Mouse (Mus musculus): ENCODE data around the gene Mrpl22.

Mrpl22 gene

GRCm38 (mm10) chr11:58171459-58172091 is at the start of gene Mrpl22:
Gene Mrpl22, plus strand, starts transcription at chr11:58171661.
- peak; percentile 89 to 92 for DNase-seq

GRCm38 (mm10) chr11:58123711-58124110 is 47.8 kb upstream of the Mrpl22 start:
- DNase-seq, result no peak

DNA sequence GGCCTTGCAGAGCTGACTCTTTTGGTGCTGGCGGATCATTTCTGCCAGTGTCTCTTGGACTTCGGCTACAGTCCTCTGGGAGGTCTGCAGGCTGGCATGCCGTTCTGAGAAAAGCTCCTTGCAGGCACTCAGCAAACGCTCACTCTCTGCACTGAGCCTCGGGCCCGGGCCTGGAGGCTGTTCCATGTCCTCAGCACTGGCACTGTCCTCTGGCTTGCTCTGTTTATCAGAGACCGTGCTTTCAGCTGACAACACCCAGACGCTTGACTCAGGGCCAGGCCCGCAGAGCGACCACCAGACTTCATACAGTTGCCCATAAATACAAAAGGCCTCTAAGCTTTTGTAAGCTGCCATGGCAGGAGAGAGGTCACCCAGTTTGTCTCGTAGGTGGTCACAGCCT is 46.4 kb upstream of the Mrpl22 start:
- no peak for DNase-seq

- no peak for DNase-seq
Measured at GRCm38 (mm10) chr11:58126397-58127160, 44.9 kb upstream of the Mrpl22 start.

- no peak for DNase-seq
Measured at GRCm38 (mm10) chr11:58127544-58127943, 43.9 kb upstream of the Mrpl22 start.

DNA sequence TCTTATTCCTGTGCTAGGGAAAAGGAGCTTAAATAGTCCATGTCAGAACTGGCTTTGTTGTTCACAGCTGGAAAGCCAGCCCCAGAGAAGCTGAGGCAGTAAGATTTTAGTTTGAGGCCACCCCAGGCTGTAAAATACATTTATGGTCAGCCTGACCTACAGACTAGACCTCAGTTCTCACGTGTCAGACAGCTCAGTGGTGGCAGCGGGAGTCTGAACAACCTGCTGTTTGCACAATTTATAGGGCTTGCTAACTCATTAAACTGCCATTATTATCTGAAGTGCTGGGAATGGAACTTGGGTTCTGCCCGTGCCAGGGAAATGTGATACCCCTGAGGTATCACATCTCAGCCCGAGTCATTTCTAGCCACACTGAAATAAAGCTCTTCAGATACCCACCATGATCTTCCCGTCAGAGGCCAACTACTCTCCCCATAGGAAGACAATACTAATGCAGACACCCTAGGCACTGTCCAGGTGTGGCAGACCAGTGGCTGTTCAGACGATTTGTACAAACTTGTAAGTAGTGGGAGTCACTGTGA is 42.1 kb upstream of the Mrpl22 start:
- no peak for DNase-seq

GRCm38 (mm10) chr11:58132026-58132425 is 39.4 kb upstream of the Mrpl22 start:
- DNase-seq, result no peak

DNA sequence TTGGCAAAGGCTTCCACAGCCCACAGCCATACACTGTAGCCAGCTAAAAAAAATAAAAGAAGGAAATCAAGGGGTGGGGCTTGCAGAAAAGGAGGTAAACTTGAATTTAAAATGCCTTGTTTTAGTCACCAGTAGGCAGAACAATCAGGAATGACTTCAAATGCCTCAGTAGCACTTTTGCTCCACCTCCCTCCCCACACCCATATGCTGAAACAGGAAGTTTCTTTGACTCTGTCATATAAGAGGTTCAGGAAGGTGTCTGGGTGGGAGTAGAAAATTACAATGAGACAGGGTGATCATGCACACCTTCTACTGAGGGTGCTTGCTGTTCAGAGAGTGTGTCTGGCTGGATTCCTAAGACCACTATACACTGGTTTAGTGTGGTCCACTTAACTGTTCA is 36.6 kb upstream of the Mrpl22 start:
- DNase-seq, result peak in 1 of 2 experiments; percentile 53

DNA sequence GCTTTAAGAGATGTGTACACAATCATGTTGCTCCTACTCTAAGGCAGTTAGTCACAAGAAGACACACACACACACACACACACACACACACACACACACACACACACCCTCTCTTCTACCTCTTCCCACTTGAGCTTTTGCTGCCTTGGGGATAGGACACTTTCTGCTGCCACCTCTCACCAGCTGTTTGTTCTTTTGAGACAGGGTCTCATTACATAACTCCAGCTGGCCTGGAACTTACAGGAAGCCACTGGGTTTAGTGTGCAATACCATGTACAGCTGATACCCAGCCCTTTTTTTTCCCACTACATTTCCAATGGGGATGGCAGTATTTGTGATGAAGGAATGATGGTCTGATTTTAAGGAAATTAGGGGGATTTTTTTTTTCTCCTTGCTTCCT is 36.2 kb upstream of the Mrpl22 start:
- no peak for DNase-seq

- DNase-seq, result no peak
Measured at GRCm38 (mm10) chr11:58136677-58137076, 34.8 kb upstream of the Mrpl22 start.

GRCm38 (mm10) chr11:58138821-58139220 is 32.6 kb upstream of the Mrpl22 start:
- DNase-seq, result peak; percentile 22 to 25

DNA sequence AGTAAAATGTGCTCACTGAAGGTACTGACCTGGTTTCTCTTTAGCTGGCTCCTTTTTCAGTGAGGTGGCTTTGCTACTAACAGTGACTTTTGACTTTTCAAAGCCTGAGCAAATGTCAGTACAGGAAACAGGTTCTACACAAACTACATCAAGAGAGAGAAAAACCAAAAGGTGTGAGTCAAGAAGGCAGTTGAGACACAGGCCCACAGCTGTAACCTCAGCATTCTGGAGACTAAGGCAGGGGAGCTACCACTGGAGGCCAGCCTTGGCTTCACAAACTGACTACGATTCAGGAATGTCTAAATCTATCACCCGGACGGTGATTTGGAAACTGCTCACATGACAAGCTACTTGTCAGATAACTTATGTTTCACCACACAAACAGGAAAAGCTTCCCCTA is 32.0 kb upstream of the Mrpl22 start:
- DNase-seq, result peak; percentile 20 to 56

DNA sequence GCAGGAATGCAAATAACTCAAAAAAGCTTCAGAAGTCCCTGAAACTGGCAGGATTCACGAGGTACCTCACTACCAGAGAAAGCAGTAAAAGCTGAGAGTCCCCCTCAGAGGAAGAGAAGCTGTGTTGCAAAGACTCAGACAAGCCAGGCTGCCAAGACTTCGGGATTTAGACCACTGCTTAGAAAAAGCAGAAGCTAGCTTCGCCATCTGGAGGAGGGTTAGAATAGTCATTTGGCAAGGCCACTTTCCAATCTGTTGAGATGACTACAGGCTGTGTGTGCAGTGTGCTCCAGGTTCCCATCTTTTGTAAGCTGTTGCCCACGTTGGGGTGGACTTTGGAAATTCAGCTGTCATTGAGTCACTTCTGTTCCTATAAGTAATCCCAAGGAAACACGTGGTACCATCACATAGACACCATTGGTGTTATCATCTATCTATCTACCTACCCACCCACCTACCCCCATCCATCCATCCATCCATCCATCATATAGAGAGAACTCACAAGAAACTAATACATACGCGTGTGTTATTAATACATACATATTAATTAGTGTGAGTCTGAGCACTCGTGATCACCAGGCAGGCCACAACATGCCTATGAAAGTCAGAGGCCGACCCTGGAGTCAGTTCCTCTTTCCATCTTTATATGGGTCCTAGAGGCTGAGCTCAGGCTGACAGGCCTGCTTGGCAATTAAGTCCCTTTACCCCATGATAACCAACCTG is 27.6 kb upstream of the Mrpl22 start:
- DNase-seq, result no peak

GRCm38 (mm10) chr11:58146241-58146640 is 25.2 kb upstream of the Mrpl22 start:
- no peak for DNase-seq

- no peak for DNase-seq
Measured at GRCm38 (mm10) chr11:58155458-58155857, 16.0 kb upstream of the Mrpl22 start.

GRCm38 (mm10) chr11:58156871-58157270 is 14.6 kb upstream of the Mrpl22 start:
- DNase-seq, result no peak

DNA sequence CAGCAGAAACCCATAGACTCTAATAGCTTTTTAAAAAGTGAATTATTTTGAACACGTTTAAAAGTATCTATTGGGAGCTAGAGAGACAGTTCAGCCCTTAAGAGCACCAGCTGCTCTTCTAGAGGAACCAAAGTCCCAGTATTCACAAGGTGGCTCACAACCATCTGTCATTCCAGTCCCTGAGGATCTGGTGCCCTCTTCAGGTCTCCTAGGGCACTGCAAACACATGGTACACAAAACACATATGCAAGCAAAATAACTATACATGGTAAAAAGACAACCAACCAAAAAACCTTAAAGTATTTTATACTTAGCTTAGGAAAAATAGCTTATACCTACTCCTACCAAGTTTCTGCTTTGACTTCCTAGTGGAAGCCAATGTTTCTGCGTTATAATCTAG is 6.4 kb upstream of the Mrpl22 start:
- no peak for DNase-seq

DNA sequence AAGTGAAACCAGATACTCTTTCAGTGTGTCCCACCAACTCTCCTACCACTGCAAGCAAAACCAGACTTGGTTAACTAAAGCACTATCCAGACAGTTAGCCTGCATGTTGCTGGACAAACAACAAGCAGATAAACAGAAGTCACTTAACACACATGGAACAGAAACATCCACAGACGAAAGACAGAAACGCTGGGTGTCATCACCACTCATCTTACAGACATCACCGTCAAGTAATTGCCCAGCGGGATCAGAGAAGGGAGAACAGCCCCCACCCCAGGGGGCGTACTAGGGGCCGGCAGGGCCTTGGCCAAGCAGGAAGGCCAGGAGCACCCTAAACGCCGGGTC is 3.7 kb upstream of the Mrpl22 start:
- no peak for DNase-seq

GRCm38 (mm10) chr11:58168167-58168915 is 3.1 kb upstream of the Mrpl22 start, which contains the start of gene Gemin5:
Gene Gemin5, minus strand, starts transcription at chr11:58168539.
- peak; percentile 63 to 66 for DNase-seq

DNA sequence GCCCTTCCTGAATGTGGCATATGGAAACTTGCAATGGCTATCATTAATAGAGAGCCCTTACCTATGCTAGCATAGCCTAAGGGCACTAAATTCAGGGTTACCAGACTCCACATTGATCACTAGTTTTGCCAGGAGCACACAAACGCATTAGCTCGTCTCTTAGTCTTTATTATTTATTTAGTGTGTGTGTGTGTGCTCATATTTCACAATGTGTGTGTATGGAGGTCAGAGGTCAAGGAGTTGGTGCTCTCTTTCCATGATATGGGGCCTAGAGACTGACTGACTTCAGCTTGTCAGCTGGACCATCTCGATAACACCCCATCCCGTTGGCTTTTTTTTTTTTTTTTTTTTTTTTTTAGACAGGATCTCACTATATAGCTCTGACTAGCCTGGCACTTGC is 1.8 kb upstream of the Mrpl22 start:
- DNase-seq, result no peak

DNA sequence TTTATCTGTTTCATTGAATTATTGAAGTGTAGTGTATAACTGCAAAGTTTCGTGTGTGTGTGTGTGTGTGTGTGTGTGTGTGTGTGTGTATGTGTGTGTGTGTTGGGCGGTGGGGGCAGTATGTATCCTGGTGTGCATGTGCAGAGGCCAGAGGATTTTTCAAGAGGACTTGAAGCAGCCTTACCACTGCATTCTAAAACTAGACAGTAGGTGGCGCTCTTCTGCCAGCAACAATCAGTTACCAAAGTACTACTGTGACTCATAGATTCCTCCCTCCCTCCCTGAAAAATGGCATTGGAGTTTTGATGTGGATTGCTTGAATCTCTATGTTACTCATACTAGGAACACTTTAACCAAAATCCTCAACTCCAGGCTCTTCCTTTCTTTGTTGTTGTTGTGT is 8.1 kb downstream of the Mrpl22 start:
- peak; percentile 37 to 71 for DNase-seq

DNA sequence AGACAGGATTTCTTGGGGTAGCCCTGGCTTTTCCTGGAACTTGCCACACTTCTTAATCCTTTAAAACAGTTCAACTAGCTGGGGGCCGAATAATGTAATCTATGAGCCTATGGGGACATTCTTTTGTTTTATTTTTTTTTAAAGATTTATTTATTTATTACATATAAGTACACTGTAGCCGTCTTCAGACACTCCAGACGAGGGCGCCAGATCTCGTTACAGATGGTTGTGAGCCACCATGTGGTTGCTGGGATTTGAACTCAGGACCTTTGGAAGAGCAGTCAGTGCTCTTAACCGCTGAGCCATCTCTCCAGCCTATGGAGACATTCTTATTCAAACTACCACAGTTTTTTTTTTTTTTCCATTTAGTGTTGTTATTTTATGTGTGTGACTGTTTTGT is 8.5 kb downstream of the Mrpl22 start:
- DNase-seq, result peak in 1 of 2 experiments; percentile 21

DNA sequence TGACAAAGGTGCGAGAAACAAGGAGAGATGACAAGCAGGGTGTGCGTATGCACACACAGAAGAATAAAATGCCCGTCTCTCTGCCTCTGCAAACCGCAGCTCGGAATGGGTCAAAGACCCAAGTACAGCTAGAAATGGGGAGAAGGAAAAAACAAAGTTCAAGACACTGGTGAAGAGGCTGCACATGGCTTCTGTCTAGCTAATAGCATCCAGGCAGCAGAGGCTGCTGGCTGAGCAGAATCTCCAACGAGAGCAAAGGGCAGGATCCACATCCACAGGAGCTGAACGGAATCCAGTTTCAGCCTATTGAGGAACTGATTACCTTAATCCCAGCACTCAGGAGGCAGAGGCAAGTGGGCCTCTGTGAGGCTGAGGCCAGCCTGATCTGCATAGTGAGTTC is 9.3 kb downstream of the Mrpl22 start:
- DNase-seq, result no peak

Measured in thymus, adult 18-20 months (tissue).